Mouse (Mus musculus): Measurements from ENCODE around the gene Rbl1. TPM values are rescaled to one million over a fixed set of nuclear protein-coding genes. Genes with fewer than 3 reads are reported as not detected.

Gene Rbl1
- polyA plus RNA-seq, 1 experiment from 2014 or later: 28.0 TPM

- WGBS: 88% methylated on average over 3 of the region's 3 CpGs
- H3K4me2 ChIP-seq: 0 out of 2 replicates have a peak overlapping the region, but pooled peaks have one; percentile 80
These were observed 71.4 kb downstream of the Rbl1 start for GRCm38 (mm10) chr2:157132686-157133540.

GRCm38 (mm10) chr2:157132086-157132485 lies 72.2 kb downstream of the Rbl1 start:
- H3K9me3 ChIP-seq: no peaks in the 10 kb centered on the region
- H3K36me3 ChIP-seq: 0 out of 2 replicates have a peak, but pooled peaks cover 3% of the 10 kb centered on the region
- no peak overlapping the region for H3K9ac ChIP-seq (replicated peaks)
- no peaks in the 10 kb centered on the region for H3K27me3 ChIP-seq
- H3K4me1 ChIP-seq (replicated peaks): 0 out of 2 replicates have a peak, but pooled peaks cover 4% of the 10 kb centered on the region
- H3K4me3 ChIP-seq (replicated peaks): no peak overlapping the region
- no peak overlapping the region for H3K4me2 ChIP-seq
- ATAC-seq (ENCODE audit: insufficient number of reproducible peaks, insufficient read depth, low FRiP score, low TSS enrichment, low read depth): no peak
- no peak overlapping the region for H3K27ac ChIP-seq
- WGBS: 86% methylated on average over 1 of the region's 1 CpGs

More at GRCm38 (mm10) chr2:157132686-157133540, 71.4 kb downstream of the Rbl1 start:
- Histone ChIP-seq H3K9ac (replicated peaks) (no peak overlapping the region), H3K4me1 (replicated peaks) (0 out of 2 replicates have a peak, but pooled peaks cover 4% of the 10 kb centered on the region), H3K36me3 (no peaks in the 10 kb centered on the region), H3K4me3 (replicated peaks) (no peak overlapping the region), H3K9me3 (no peaks in the 10 kb centered on the region), H3K27ac (no peak overlapping the region), H3K27me3 (no peaks in the 10 kb centered on the region)
- ATAC-seq (ENCODE audit: insufficient number of reproducible peaks, insufficient read depth, low FRiP score, low TSS enrichment, low read depth): no peak

- 0 out of 2 replicates have a peak, but pooled peaks cover 4% of the 10 kb centered on the region for H3K4me1 ChIP-seq (replicated peaks)
- no peak for ATAC-seq (ENCODE audit: insufficient number of reproducible peaks, insufficient read depth, low FRiP score, low TSS enrichment, low read depth)
- H3K27me3 ChIP-seq: no peaks in the 10 kb centered on the region
- no peak overlapping the region for H3K4me3 ChIP-seq (replicated peaks)
- H3K36me3 ChIP-seq: peaks cover 14% of the 10 kb centered on the region
- no peak overlapping the region for H3K27ac ChIP-seq
- H3K9me3 ChIP-seq: no peaks in the 10 kb centered on the region
- 89% methylated on average over 8 of the region's 8 CpGs for WGBS
- no peak overlapping the region for H3K4me2 ChIP-seq
- no peak overlapping the region for H3K9ac ChIP-seq (replicated peaks)
These were observed 73.4 kb downstream of the Rbl1 start for GRCm38 (mm10) chr2:157130813-157131514.

- WGBS: 83% methylated on average over 11 of the region's 11 CpGs
- H3K36me3 ChIP-seq: peaks cover 27% of the 10 kb centered on the region
- no peaks in the 10 kb centered on the region for H3K27me3 ChIP-seq
- no peak overlapping the region for H3K27ac ChIP-seq
- H3K9ac ChIP-seq (replicated peaks): no peak overlapping the region
- no peak for ATAC-seq (ENCODE audit: insufficient number of reproducible peaks, insufficient read depth, low FRiP score, low TSS enrichment, low read depth)
- no peaks in the 10 kb centered on the region for H3K9me3 ChIP-seq
- H3K4me2 ChIP-seq: no peak overlapping the region
- H3K4me3 ChIP-seq (replicated peaks): no peak overlapping the region
- H3K4me1 ChIP-seq (replicated peaks): 0 out of 2 replicates have a peak, but pooled peaks cover 4% of the 10 kb centered on the region
These were observed 74.7 kb downstream of the Rbl1 start for GRCm38 (mm10) chr2:157129601-157130164.

GRCm38 (mm10) chr2:157129096-157129495 lies 75.2 kb downstream of the Rbl1 start:
- H3K4me2 ChIP-seq: no peak overlapping the region
- 0 out of 2 replicates have a peak, but pooled peaks cover 4% of the 10 kb centered on the region for H3K4me1 ChIP-seq (replicated peaks)
- 92% methylated on average over 4 of the region's 4 CpGs for WGBS
- H3K4me3 ChIP-seq (replicated peaks): no peak overlapping the region
- no peak overlapping the region for H3K27ac ChIP-seq
- no peak for ATAC-seq (ENCODE audit: insufficient number of reproducible peaks, insufficient read depth, low FRiP score, low TSS enrichment, low read depth)
- no peaks in the 10 kb centered on the region for H3K9me3 ChIP-seq
- peaks cover 29% of the 10 kb centered on the region for H3K36me3 ChIP-seq
- H3K27me3 ChIP-seq: no peaks in the 10 kb centered on the region
- H3K9ac ChIP-seq (replicated peaks): no peak overlapping the region

- H3K9ac ChIP-seq (replicated peaks): no peak overlapping the region
- no peak overlapping the region for H3K27ac ChIP-seq
- H3K4me2 ChIP-seq: no peak overlapping the region
- no peak overlapping the region for H3K4me3 ChIP-seq (replicated peaks)
- WGBS: 61% methylated on average over 4 of the region's 4 CpGs
- no peaks in the 10 kb centered on the region for H3K27me3 ChIP-seq
- H3K36me3 ChIP-seq: peaks cover 31% of the 10 kb centered on the region
- no peak for ATAC-seq (ENCODE audit: insufficient number of reproducible peaks, insufficient read depth, low FRiP score, low TSS enrichment, low read depth)
- no peaks in the 10 kb centered on the region for H3K9me3 ChIP-seq
- no peaks in the 10 kb centered on the region for H3K4me1 ChIP-seq (replicated peaks)
These were observed 76.3 kb downstream of the Rbl1 start for GRCm38 (mm10) chr2:157128072-157128471.

- H3K4me1 ChIP-seq (replicated peaks): no peaks in the 10 kb centered on the region
- H3K27ac ChIP-seq: no peak overlapping the region
- no peaks in the 10 kb centered on the region for H3K27me3 ChIP-seq
- no peak for ATAC-seq (ENCODE audit: insufficient number of reproducible peaks, insufficient read depth, low FRiP score, low TSS enrichment, low read depth)
- no peak overlapping the region for H3K4me3 ChIP-seq (replicated peaks)
- H3K9me3 ChIP-seq: no peaks in the 10 kb centered on the region
- 88% methylated on average over 3 of the region's 3 CpGs for WGBS
- H3K9ac ChIP-seq (replicated peaks): no peak overlapping the region
- no peak overlapping the region for H3K4me2 ChIP-seq
- H3K36me3 ChIP-seq: peaks cover 32% of the 10 kb centered on the region
These were observed 77.0 kb downstream of the Rbl1 start for GRCm38 (mm10) chr2:157127370-157127769.

GRCm38 (mm10) chr2:157125246-157125645 lies 79.1 kb downstream of the Rbl1 start:
- Histone ChIP-seq H3K27ac (no peak overlapping the region), H3K27me3 (no peaks in the 10 kb centered on the region), H3K4me2 (no peak overlapping the region), H3K4me3 (replicated peaks) (no peak overlapping the region), H3K4me1 (replicated peaks) (no peaks in the 10 kb centered on the region), H3K9me3 (no peaks in the 10 kb centered on the region), H3K36me3 (peaks cover 50% of the 10 kb centered on the region), H3K9ac (replicated peaks) (no peak overlapping the region)
- no peak for ATAC-seq (ENCODE audit: insufficient number of reproducible peaks, insufficient read depth, low FRiP score, low TSS enrichment, low read depth)
- 90% methylated on average over 3 of the region's 3 CpGs for WGBS

GRCm38 (mm10) chr2:157121766-157122165 lies 82.6 kb downstream of the Rbl1 start:
- ATAC-seq (ENCODE audit: insufficient number of reproducible peaks, insufficient read depth, low FRiP score, low TSS enrichment, low read depth): no peak
- Histone ChIP-seq H3K4me1 (replicated peaks) (no peaks in the 10 kb centered on the region), H3K27ac (no peak overlapping the region), H3K4me3 (replicated peaks) (no peak overlapping the region), H3K36me3 (peaks cover 59% of the 10 kb centered on the region), H3K9ac (replicated peaks) (no peak overlapping the region), H3K27me3 (no peaks in the 10 kb centered on the region), H3K4me2 (no peak overlapping the region), H3K9me3 (no peaks in the 10 kb centered on the region)
- 85% methylated on average over 8 of the region's 8 CpGs for WGBS

GRCm38 (mm10) chr2:157119075-157119474 lies 85.3 kb downstream of the Rbl1 start:
- no peaks in the 10 kb centered on the region for H3K4me1 ChIP-seq (replicated peaks)
- no peak overlapping the region for H3K9ac ChIP-seq (replicated peaks)
- no peak for ATAC-seq (ENCODE audit: insufficient number of reproducible peaks, insufficient read depth, low FRiP score, low TSS enrichment, low read depth)
- H3K9me3 ChIP-seq: no peaks in the 10 kb centered on the region
- H3K4me2 ChIP-seq: no peak overlapping the region
- no peak overlapping the region for H3K4me3 ChIP-seq (replicated peaks)
- no peak overlapping the region for H3K27ac ChIP-seq
- no peaks in the 10 kb centered on the region for H3K27me3 ChIP-seq
- H3K36me3 ChIP-seq: peaks cover 55% of the 10 kb centered on the region
- WGBS: 70% methylated on average over 3 of the region's 3 CpGs

- Histone ChIP-seq H3K4me1 (replicated peaks) (no peaks in the 10 kb centered on the region), H3K9ac (replicated peaks) (no peak overlapping the region), H3K36me3 (peaks cover 60% of the 10 kb centered on the region), H3K9me3 (no peaks in the 10 kb centered on the region), H3K4me3 (replicated peaks) (no peak overlapping the region), H3K27ac (no peak overlapping the region), H3K27me3 (no peaks in the 10 kb centered on the region), H3K4me2 (no peak overlapping the region)
- no peak for ATAC-seq (ENCODE audit: insufficient number of reproducible peaks, insufficient read depth, low FRiP score, low TSS enrichment, low read depth)
- WGBS: 81% methylated on average over 4 of the region's 4 CpGs
These were observed 85.8 kb downstream of the Rbl1 start for GRCm38 (mm10) chr2:157118556-157118955.
